In the genomic region with DNA sequence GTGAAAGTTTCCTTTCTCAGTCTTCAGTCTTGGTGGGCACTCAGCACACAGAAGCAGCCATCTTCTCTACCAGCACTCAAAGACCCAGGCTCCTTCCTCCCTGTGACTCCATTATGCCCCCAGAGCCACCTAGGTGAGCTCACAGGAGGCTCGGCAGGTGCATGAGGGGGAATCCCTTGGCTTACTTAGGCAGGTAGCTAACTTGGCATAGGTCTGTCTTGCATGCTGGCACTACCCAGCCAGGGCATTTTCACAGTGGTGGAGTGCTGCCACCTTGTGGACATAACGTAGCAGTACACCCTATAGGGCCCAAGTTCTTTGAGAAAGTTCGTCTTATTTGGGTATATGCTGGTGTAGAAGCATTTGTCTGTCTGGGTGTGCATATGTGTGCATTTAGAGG, we compare ENCODE assay signal across 8 mouse cellular contexts. TPM values are rescaled to one million over a fixed set of nuclear protein-coding genes. Genes with fewer than 3 reads are reported as not detected.
A peak's percentile ranks its signal among the peaks of the same experiment; 100 is the strongest.
DNase-seq lines count a peak whose midpoint lies in the region; ATAC-seq and TF ChIP-seq lines count a peak whose summit lies in the region.

No protein-coding gene starts in this region.

- no peak overlapping the region for H3K27ac ChIP-seq in kidney, postnatal 0 days
- H3K27ac ChIP-seq in liver, embryonic 13.5 days: no peak overlapping the region
- no peak overlapping the region for H3K27ac ChIP-seq in neural tube, embryonic 13.5 days (replicated peaks)

- DNase-seq in B cell, adult 2 months: peak; percentile 55 to 57
- DNase-seq in adrenal gland, adult 2 months: peak; percentile 71
- peak; percentile 83 for DNase-seq in embryo, embryonic 10 days (ENCODE audit: low spot score)
- peak; percentile 24 to 38 for DNase-seq in gastrocnemius, postnatal 36 days
- DNase-seq in kidney, postnatal 0 days (ENCODE audit: low spot score): peak; percentile 69
- DNase-seq in liver, embryonic 13.5 days: peak; percentile 26
- peak; percentile 18 to 39 for DNase-seq in thymus, postnatal 10 days (ENCODE audit: low spot score in 2 of 2)

- no peak overlapping the region for H3K4me2 ChIP-seq in kidney, postnatal 0 days (ENCODE audit: low read length)
- H3K4me2 ChIP-seq in liver, embryonic 13.5 days: no peak overlapping the region
- no peak overlapping the region for H3K4me2 ChIP-seq in neural tube, embryonic 13.5 days

- TF ChIP-seq CTCF in kidney, postnatal 0 days (IDR thresholded peaks at IDR 0.05; ENCODE audit: low read depth): peak; percentile 98

- intact Hi-C loops in gastrocnemius, postnatal 36 days (cut with DNase I): loop anchor here (1.0 kb wide), 1 partner anchor 222 kb away; no protein-coding TSS in a partner anchor

- no peaks in the 10 kb centered on the region for H3K4me1 ChIP-seq in kidney, postnatal 0 days (replicated peaks; ENCODE audit: insufficient read depth, low read length)
- H3K4me1 ChIP-seq in liver, embryonic 13.5 days (replicated peaks): no peaks in the 10 kb centered on the region
- H3K4me1 ChIP-seq in neural tube, embryonic 13.5 days (replicated peaks): no peaks in the 10 kb centered on the region; the same call in 1 of the 2 replicates

- H3K36me3 ChIP-seq in kidney, postnatal 0 days (ENCODE audit: insufficient read depth, low read length): no peaks in the 10 kb centered on the region
- H3K36me3 ChIP-seq in liver, embryonic 13.5 days: no peaks in the 10 kb centered on the region
- H3K36me3 ChIP-seq in neural tube, embryonic 13.5 days: no peaks in the 10 kb centered on the region

- H3K27me3 ChIP-seq in kidney, postnatal 0 days (ENCODE audit: insufficient read depth, low read length): no peaks in the 10 kb centered on the region
- no peaks in the 10 kb centered on the region for H3K27me3 ChIP-seq in liver, embryonic 13.5 days
- 0 out of 2 replicates have a peak, but pooled peaks cover 3% of the 10 kb centered on the region for H3K27me3 ChIP-seq in neural tube, embryonic 13.5 days

- 21% methylated on average over 3 of the region's 3 CpGs for WGBS in kidney, postnatal 0 days
- 8% methylated on average over 3 of the region's 3 CpGs for WGBS in liver, embryonic 13.5 days (ENCODE audit: insufficient replicate concordance)
- WGBS in neural tube, embryonic 13.5 days: 17% methylated on average over 3 of the region's 3 CpGs

- H3K9me3 ChIP-seq in kidney, postnatal 0 days (replicated peaks; ENCODE audit: low read length): no peaks in the 10 kb centered on the region
- no peaks in the 10 kb centered on the region for H3K9me3 ChIP-seq in liver, embryonic 13.5 days (replicated peaks)
- H3K9me3 ChIP-seq in neural tube, embryonic 13.5 days: no peaks in the 10 kb centered on the region

- no peak overlapping the region for H3K9ac ChIP-seq in kidney, postnatal 0 days (ENCODE audit: low read depth, low read length)
- no peak overlapping the region for H3K9ac ChIP-seq in liver, embryonic 13.5 days
- no peak overlapping the region for H3K9ac ChIP-seq in neural tube, embryonic 13.5 days

- H3K4me3 ChIP-seq in kidney, postnatal 0 days (replicated peaks; ENCODE audit: low read depth, low read length): no peak overlapping the region
- H3K4me3 ChIP-seq in liver, embryonic 13.5 days (replicated peaks): no peak overlapping the region
- H3K4me3 ChIP-seq in neural tube, embryonic 13.5 days: no peak overlapping the region

- no peak for ATAC-seq in kidney, postnatal 0 days (replicated peaks; ENCODE audit: low FRiP score, low read depth)
- ATAC-seq in liver, embryonic 13.5 days (ENCODE audit: low read depth): no peak
- ATAC-seq in neural tube, embryonic 13.5 days (ENCODE audit: low read depth): peak; percentile 72; the same call in 1 of the 2 replicates

RNA-seq across cellular contexts. Expression of gene Rxrg, which starts 38.8 kb away (rescaled TPM):
- total RNA-seq in adrenal gland, adult 2 months (2021): 10 to 100 TPM in 1 of 2 experiments, 1 to 10 TPM in 1; 5.4 to 10.0 TPM
- 3.4 and 4.7 TPM in 2 replicates for polyA plus RNA-seq in adrenal gland, adult 2 months (2012; rRNA removed)
- total RNA-seq in gastrocnemius, postnatal 36 days (2021): 10 to 100 TPM; 44.8 to 48.1 TPM
- polyA plus RNA-seq in kidney, postnatal 0 days (2015; fragmentation: Nextera tagmentation; extraction: Ambion mirVana): 0.55 and 0.87 TPM in 2 replicates
- polyA plus RNA-seq in liver, embryonic 13.5 days (2015; fragmentation: Nextera tagmentation; extraction: Ambion mirVana): 0.52 and 0.63 TPM in 2 replicates
- 20.9 and 22.1 TPM in 2 replicates for polyA plus RNA-seq in neural tube, embryonic 13.5 days (2015; fragmentation: Nextera tagmentation; extraction: Ambion mirVana)

RNA-seq across cellular contexts. Expression of gene Lmx1a, which starts 52.1 kb away (rescaled TPM):
- total RNA-seq in adrenal gland, adult 2 months (2021): under 1 TPM in 1 of 2 experiments, not detected in 1; 0.14 TPM
- polyA plus RNA-seq in adrenal gland, adult 2 months (2012; rRNA removed): not detected in 2 replicates
- total RNA-seq in gastrocnemius, postnatal 36 days (2021): under 1 TPM; 0.25 to 0.28 TPM
- polyA plus RNA-seq in kidney, postnatal 0 days (2015; fragmentation: Nextera tagmentation; extraction: Ambion mirVana): 0.04 TPM in 1 of 2 replicates, not detected in the other
- polyA plus RNA-seq in liver, embryonic 13.5 days (2015; fragmentation: Nextera tagmentation; extraction: Ambion mirVana): 0.20 and 0.35 TPM in 2 replicates
- 0.85 and 1.2 TPM in 2 replicates for polyA plus RNA-seq in neural tube, embryonic 13.5 days (2015; fragmentation: Nextera tagmentation; extraction: Ambion mirVana)

Comparison
In these comparisons a context has a peak if more than half of its experiments do, and no peak if none do; other contexts are left out.
1. DNase-seq: peak in every context shown above with its lines; median percentile 83 in embryo, embryonic 10 days; 71 in adrenal gland, adult 2 months; 69 in kidney, postnatal 0 days; 56 in B cell, adult 2 months; 31 in gastrocnemius, postnatal 36 days; 28 in thymus, postnatal 10 days; 26 in liver, embryonic 13.5 days.